Mouse (Mus musculus): ENCODE measurements around the gene Itgb1.

Itgb1 gene

GRCm38 (mm10) chr8:128684609-128685506, 596 bp upstream of the Itgb1 start:
- peak; percentile 9 for DNase-seq

GRCm38 (mm10) chr8:128686429-128686990, 1.1 kb downstream of the Itgb1 start:
- DNase-seq, result no peak

- DNase-seq, result no peak
Observed at GRCm38 (mm10) chr8:128688679-128689078, 3.2 kb downstream of the Itgb1 start.

- no peak for DNase-seq
Observed at GRCm38 (mm10) chr8:128690056-128690455, 4.6 kb downstream of the Itgb1 start.

GRCm38 (mm10) chr8:128696701-128697397, 11.4 kb downstream of the Itgb1 start:
- no peak for DNase-seq

GRCm38 (mm10) chr8:128697945-128698344, 12.5 kb downstream of the Itgb1 start:
- no peak for DNase-seq

- no peak for DNase-seq
Observed at GRCm38 (mm10) chr8:128704376-128704775, 18.9 kb downstream of the Itgb1 start.

- DNase-seq, result no peak
Observed at GRCm38 (mm10) chr8:128704836-128705235, 19.4 kb downstream of the Itgb1 start.

GRCm38 (mm10) chr8:128709261-128709660, 23.8 kb downstream of the Itgb1 start:
- peak; percentile 83 for DNase-seq

GRCm38 (mm10) chr8:128716184-128716583, 30.7 kb downstream of the Itgb1 start:
- no peak for DNase-seq

GRCm38 (mm10) chr8:128724819-128725218, 39.4 kb downstream of the Itgb1 start:
- peak; percentile 11 for DNase-seq

- DNase-seq, result no peak
Observed at GRCm38 (mm10) chr8:128727213-128727612, 41.8 kb downstream of the Itgb1 start.

- DNase-seq, result no peak
Observed at GRCm38 (mm10) chr8:128732254-128732653, 46.8 kb downstream of the Itgb1 start.

- DNase-seq, result no peak
Observed at GRCm38 (mm10) chr8:128734118-128734517, 48.7 kb downstream of the Itgb1 start.

- no peak for DNase-seq
Observed at GRCm38 (mm10) chr8:128735692-128736091, 50.2 kb downstream of the Itgb1 start.
